Mouse (Mus musculus) myocyte (in vitro differentiated cells): Measurements from ENCODE around the gene Defb25. TPM values are rescaled to one million over a fixed set of nuclear protein-coding genes. Genes with fewer than 3 reads are reported as not detected.

Experiments
- H3K27me3 ChIP-seq: one replicate; pipeline ENCODE4 v1.6.1; 2011; ENCODE audit not compliant: control insufficient read depth, insufficient read depth, insufficient read length
- H3K36me3 ChIP-seq: one replicate; pipeline ENCODE4 v1.6.1; 2011; ENCODE audit not compliant: control insufficient read depth, insufficient read depth
- H3K4me2 ChIP-seq: one replicate; pipeline ENCODE4 v1.6.1; 2011; ENCODE audit warnings: low read depth, control low read depth
- H3K4me3 ChIP-seq: one replicate; pipeline ENCODE4 v1.5.1; 2011; ENCODE audit warnings: mild to moderate bottlenecking, control low read depth, moderate library complexity
- H3K79me2 ChIP-seq: one replicate; pipeline ENCODE4 v1.6.1; 2011; ENCODE audit not compliant: control insufficient read depth, insufficient read depth
- H3ac ChIP-seq: one replicate; pipeline ENCODE4 v1.6.1; 2011; ENCODE audit not compliant: control insufficient read depth, insufficient read length
- CEBPB ChIP-seq: IDR thresholded peaks from 2 replicates; pipeline ENCODE4 v1.6.1; 2011; ENCODE audit warnings: mild to moderate bottlenecking, moderate library complexity; ENCODE audit not compliant: poor library complexity, insufficient read depth, severe bottlenecking
- E2F4 ChIP-seq: IDR thresholded peaks from one replicate; pipeline ENCODE4 v1.6.1; 2011; ENCODE audit warnings: mild to moderate bottlenecking, control low read depth, moderate library complexity; ENCODE audit not compliant: insufficient read depth
- MAX ChIP-seq: IDR thresholded peaks from one replicate; pipeline ENCODE4 v1.6.1; 2011; ENCODE audit warnings: low read depth, mild to moderate bottlenecking, control low read depth
- MYOD1 ChIP-seq, 3 experiments: IDR thresholded peaks; one replicate each; pipeline ENCODE4 v1.6.1; 2011; ENCODE audit warnings: control low read depth in 2 of 3, low read depth in 2 of 3, mild to moderate bottlenecking in 2 of 3, moderate library complexity in 1 of 3; ENCODE audit not compliant: insufficient read length in 2 of 3, control insufficient read depth in 1 of 3
- MYOG ChIP-seq, 3 experiments: IDR thresholded peaks; one replicate each; pipeline ENCODE4 v1.6.1; 2011; ENCODE audit warnings: control low read depth in 2 of 3, low read depth in 2 of 3, mild to moderate bottlenecking in 2 of 3; ENCODE audit not compliant: insufficient read length in 2 of 3, control insufficient read depth in 1 of 3, insufficient read depth in 1 of 3
- POLR2A ChIP-seq: IDR thresholded peaks from one replicate; pipeline ENCODE4 v1.6.1; 2011; ENCODE audit warnings: low read depth, mild to moderate bottlenecking, control low read depth, moderate library complexity; ENCODE audit not compliant: insufficient read length
- POLR2AphosphoS2 ChIP-seq: IDR thresholded peaks from one replicate; pipeline ENCODE4 v1.6.1; 2011; ENCODE audit warnings: low read depth, control low read depth; ENCODE audit not compliant: insufficient read length
- REST ChIP-seq: IDR thresholded peaks from one replicate; pipeline ENCODE4 v1.6.1; 2011; ENCODE audit warnings: mild to moderate bottlenecking, control low read depth, moderate library complexity; ENCODE audit not compliant: insufficient read depth, insufficient read length
- SRF ChIP-seq: IDR thresholded peaks from one replicate; pipeline ENCODE4 v1.6.1; 2011; ENCODE audit warnings: low read depth; ENCODE audit not compliant: control insufficient read depth, insufficient read length
- TCF12 ChIP-seq: IDR thresholded peaks from one replicate; pipeline ENCODE4 v1.6.1; 2011; ENCODE audit warnings: mild to moderate bottlenecking, control low read depth; ENCODE audit not compliant: poor library complexity, insufficient read depth, severe bottlenecking
- TCF3 ChIP-seq: IDR thresholded peaks from one replicate; pipeline ENCODE4 v1.6.1; 2011; ENCODE audit warnings: low read depth, control low read depth; ENCODE audit not compliant: insufficient read length
- USF1 ChIP-seq: IDR thresholded peaks from one replicate; pipeline ENCODE4 v1.6.1; 2011; ENCODE audit warnings: low read depth, mild to moderate bottlenecking, control low read depth, moderate library complexity
- polyA plus RNA-seq: library from polyadenylated mRNA; unstranded; fragments of >200 nt; fragmentation: generic; extraction: Trizol; gene quantifications from one replicate; pipeline ENCODE4 v1.2.1, GENCODE M21; 2012; ENCODE audit warnings: missing spikeins

Defb25 gene
- polyA plus RNA-seq, 1 experiment: 8.8 TPM

- Histone ChIP-seq H3K4me3 (peak overlapping the region; percentile 87), H3K27me3 (no peaks in the 10 kb centered on the region), H3K36me3 (no peaks in the 10 kb centered on the region), H3ac (no peak overlapping the region), H3K4me2 (peak overlapping the region; percentile 85), H3K79me2 (peaks cover 23% of the 10 kb centered on the region)
- no peak for TF ChIP-seq USF1
- TF ChIP-seq POLR2AphosphoS2: no peak
- no peak for TF ChIP-seq TCF12
- TF ChIP-seq MYOD1 (IDR thresholded peaks at IDR 0.05; ENCODE audit: control insufficient read depth in 1 of 3, insufficient read length in 2 of 3, low read depth in 2 of 3): no peak
- no peak for TF ChIP-seq E2F4
- no peak for TF ChIP-seq MYOG (IDR thresholded peaks at IDR 0.05; ENCODE audit: control insufficient read depth in 1 of 3, insufficient read depth in 1 of 3, insufficient read length in 2 of 3, low read depth in 2 of 3)
- TF ChIP-seq SRF: no peak
Observed at GRCm38 (mm10) chr2:152629239-152629638, 6.4 kb upstream of the Defb25 start.

- H3ac ChIP-seq: peak overlapping the region; percentile 37
- no peaks in the 10 kb centered on the region for H3K36me3 ChIP-seq
- no peaks in the 10 kb centered on the region for H3K27me3 ChIP-seq
- TF ChIP-seq POLR2A (peak; percentile 35), E2F4 (no peak), TCF12 (no peak), POLR2AphosphoS2 (no peak), USF1 (no peak), MYOG (IDR thresholded peaks at IDR 0.05; ENCODE audit: control insufficient read depth in 1 of 3, insufficient read depth in 1 of 3, insufficient read length in 2 of 3, low read depth in 2 of 3) (no peak), TCF3 (no peak), REST (no peak)
- H3K4me2 ChIP-seq: peak overlapping the region; percentile 85
- H3K79me2 ChIP-seq: peaks cover 23% of the 10 kb centered on the region
- peak overlapping the region; percentile 87 for H3K4me3 ChIP-seq
Observed at GRCm38 (mm10) chr2:152628066-152628465, 5.2 kb upstream of the Defb25 start.

GRCm38 (mm10) chr2:152626774-152627591, 4.1 kb upstream of the Defb25 start, which contains the start of gene Rem1:
TSS of gene Rem1 (plus strand) at chr2:152626951.
- Histone ChIP-seq H3K4me2 (peak within 1 kb of the TSS; percentile 85), H3ac (peak within 1 kb of the TSS; percentile 37), H3K36me3 (no peaks in the 10 kb centered on the region), H3K79me2 (peaks cover 23% of the 10 kb centered on the region), H3K4me3 (peak within 1 kb of the TSS; percentile 87), H3K27me3 (no peaks in the 10 kb centered on the region)
- no peak for TF ChIP-seq MAX
- TF ChIP-seq REST: no peak
- TF ChIP-seq MYOD1 (IDR thresholded peaks at IDR 0.05; ENCODE audit: control insufficient read depth in 1 of 3, insufficient read length in 2 of 3, low read depth in 2 of 3): peak in 2 of 3 experiments; percentile 35 to 71
- peak in 2 of 3 experiments; percentile 56 to 72 for TF ChIP-seq MYOG (IDR thresholded peaks at IDR 0.05; ENCODE audit: control insufficient read depth in 1 of 3, insufficient read depth in 1 of 3, insufficient read length in 2 of 3, low read depth in 2 of 3)
- TF ChIP-seq POLR2AphosphoS2: peak; percentile 25
- peak; percentile 74 for TF ChIP-seq POLR2A

DNA sequence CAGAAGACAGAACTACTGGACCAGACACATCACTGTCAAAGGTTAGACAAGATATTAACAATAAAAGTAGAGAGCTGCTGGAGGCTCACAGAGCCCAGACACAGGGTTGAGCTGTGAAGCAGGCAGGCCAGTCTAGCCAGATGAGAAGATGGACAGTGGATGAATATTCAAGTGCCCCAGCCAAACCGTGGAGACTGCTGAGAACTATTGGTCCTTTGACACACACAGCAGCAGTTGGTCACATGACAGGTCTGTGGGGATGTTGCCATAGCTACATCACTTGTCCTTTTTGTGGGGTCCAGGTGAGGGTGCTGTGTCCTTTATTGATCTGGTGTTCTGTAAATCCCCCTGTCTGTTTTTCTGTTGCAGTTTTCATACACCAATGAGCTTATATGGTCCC, 2.4 kb upstream of the Defb25 start:
- H3K36me3 ChIP-seq: no peaks in the 10 kb centered on the region
- H3K27me3 ChIP-seq: no peaks in the 10 kb centered on the region
- no peak overlapping the region for H3K4me3 ChIP-seq
- no peak overlapping the region for H3ac ChIP-seq
- H3K79me2 ChIP-seq: peaks cover 19% of the 10 kb centered on the region
- TF ChIP-seq USF1: peak; percentile 71
- TF ChIP-seq E2F4: no peak
- H3K4me2 ChIP-seq: no peak overlapping the region

GRCm38 (mm10) chr2:152624566-152624965, 1.7 kb upstream of the Defb25 start:
- H3K27me3 ChIP-seq: no peaks in the 10 kb centered on the region
- TF ChIP-seq TCF12 (no peak), E2F4 (no peak), MYOD1 (IDR thresholded peaks at IDR 0.05; ENCODE audit: control insufficient read depth in 1 of 3, insufficient read length in 2 of 3, low read depth in 2 of 3) (no peak), CEBPB (no peak), REST (no peak), MAX (no peak), USF1 (no peak), TCF3 (no peak), SRF (no peak), MYOG (IDR thresholded peaks at IDR 0.05; ENCODE audit: control insufficient read depth in 1 of 3, insufficient read depth in 1 of 3, insufficient read length in 2 of 3, low read depth in 2 of 3) (no peak), POLR2A (no peak), POLR2AphosphoS2 (no peak)
- no peak overlapping the region for H3K4me3 ChIP-seq
- no peak overlapping the region for H3ac ChIP-seq
- H3K36me3 ChIP-seq: no peaks in the 10 kb centered on the region
- no peak overlapping the region for H3K4me2 ChIP-seq
- peaks cover 19% of the 10 kb centered on the region for H3K79me2 ChIP-seq
